Mouse (Mus musculus): ENCODE data around the gene Nek11. TPM values are rescaled to one million over a fixed set of nuclear protein-coding genes. Genes with fewer than 3 reads are reported as not detected.

The Nek11 gene
- polyA plus RNA-seq (2015; fragmentation: Nextera tagmentation; extraction: Ambion mirVana) = 0.40 and 0.57 TPM in 2 replicates

DNA sequence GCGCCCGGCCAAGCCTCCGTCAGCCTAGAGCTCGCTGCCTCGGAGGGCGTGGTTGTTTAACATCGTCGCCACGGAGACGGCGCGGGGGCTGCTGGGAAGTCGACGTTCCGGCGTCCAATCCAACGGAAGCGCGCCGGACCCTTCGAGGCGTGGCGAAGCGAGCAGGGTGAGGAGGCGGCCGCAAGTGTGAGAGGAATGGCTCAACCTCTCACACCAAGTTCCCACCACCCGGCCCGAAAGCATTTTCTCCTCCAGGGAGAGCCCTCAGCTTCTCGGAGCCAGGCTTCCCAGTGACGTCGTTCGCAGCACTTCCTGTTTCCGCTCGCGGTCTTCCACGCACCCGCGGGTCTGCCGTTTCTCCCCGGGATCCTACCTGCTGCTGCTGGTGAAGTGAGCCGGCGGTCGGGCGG lies at the start of gene Nek11, which contains the start of gene Aste1:
Nek11 (minus strand) TSS at position 307 of the 410 bp plus-strand sequence.
Aste1 (plus strand) TSS at position 175 of the 410 bp plus-strand sequence.
- Histone ChIP-seq H3K9ac (peak within 1 kb of the TSS; percentile 60), H3K27ac (peak within 1 kb of the TSS; percentile 96), H3K4me1 (peaks cover 13% of the 10 kb centered on the region), H3K36me3 (peaks cover 19% of the 10 kb centered on the region), H3K4me2 (peak within 1 kb of the TSS; percentile 62), H3K27me3 (no peaks in the 10 kb centered on the region), H3K9me3 (replicated peaks) (no peaks in the 10 kb centered on the region), H3K4me3 (replicated peaks) (peak within 1 kb of the TSS; percentile 61)
- ATAC-seq (replicated peaks; ENCODE audit: low FRiP score) = peak; percentile 99
- under 1% methylated on average over 44 of the region's 44 CpGs for whole genome bisulfite sequencing

DNA sequence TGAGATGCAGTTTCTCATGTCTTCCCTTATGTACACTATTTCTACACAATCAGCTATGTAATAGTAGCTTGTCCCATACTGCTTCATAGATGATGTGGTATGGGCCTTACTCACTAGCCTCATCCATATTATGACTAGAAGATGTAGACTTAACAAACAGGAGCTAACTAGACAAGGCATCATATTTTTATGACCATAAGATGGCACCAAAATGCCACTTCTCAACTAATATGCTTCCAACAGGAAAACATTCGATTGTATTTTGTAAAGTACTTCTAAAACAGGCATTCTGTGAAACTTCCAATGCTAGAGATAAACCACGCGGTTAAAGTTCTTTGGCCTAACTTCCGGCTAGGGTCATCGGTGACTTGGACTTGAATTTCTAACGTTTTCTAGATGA lies 13.2 kb upstream of the Nek11 start:
- Histone ChIP-seq H3K4me3 (replicated peaks) (no peak overlapping the region), H3K9ac (no peak overlapping the region), H3K27me3 (no peaks in the 10 kb centered on the region), H3K4me2 (no peak overlapping the region), H3K36me3 (peaks cover 64% of the 10 kb centered on the region), H3K27ac (no peak overlapping the region), H3K9me3 (replicated peaks) (no peaks in the 10 kb centered on the region), H3K4me1 (no peaks in the 10 kb centered on the region)
- no peak for ATAC-seq (replicated peaks; ENCODE audit: low FRiP score)
- 91% methylated on average over 6 of the region's 6 CpGs for WGBS

DNA sequence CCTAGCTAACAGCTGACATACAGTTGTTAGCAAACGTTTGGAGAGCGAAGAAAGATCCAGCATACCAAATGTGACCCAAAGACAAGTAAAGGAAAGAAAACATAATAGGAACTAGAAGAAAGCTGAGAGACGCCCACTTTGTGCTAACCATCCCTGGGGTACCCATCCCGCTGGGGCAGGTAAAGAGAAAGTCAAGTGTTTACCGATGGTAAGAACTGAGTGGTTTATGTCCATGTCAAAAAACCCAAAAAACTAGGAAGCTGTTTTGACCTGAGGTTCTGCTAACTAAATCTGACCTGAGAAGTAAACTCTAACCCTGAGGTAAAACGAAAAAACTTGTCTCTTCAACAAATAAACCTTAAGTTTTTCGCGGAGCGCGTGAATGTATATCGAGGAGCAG lies 604 bp downstream of the Nek11 start:
- peak overlapping the region; percentile 62 for H3K4me2 ChIP-seq
- H3K36me3 ChIP-seq = peaks cover 19% of the 10 kb centered on the region
- no peak overlapping the region for H3K27ac ChIP-seq
- no peaks in the 10 kb centered on the region for H3K9me3 ChIP-seq (replicated peaks)
- H3K4me1 ChIP-seq = peaks cover 13% of the 10 kb centered on the region
- WGBS = 14% methylated on average over 11 of the region's 11 CpGs
- peak overlapping the region; percentile 60; the same call in 1 of the 2 replicates for H3K9ac ChIP-seq
- ATAC-seq (replicated peaks; ENCODE audit: low FRiP score) = peak; percentile 9; the same call in 1 of the 2 replicates
- no peaks in the 10 kb centered on the region for H3K27me3 ChIP-seq
- peak overlapping the region; percentile 61 for H3K4me3 ChIP-seq (replicated peaks)

DNA sequence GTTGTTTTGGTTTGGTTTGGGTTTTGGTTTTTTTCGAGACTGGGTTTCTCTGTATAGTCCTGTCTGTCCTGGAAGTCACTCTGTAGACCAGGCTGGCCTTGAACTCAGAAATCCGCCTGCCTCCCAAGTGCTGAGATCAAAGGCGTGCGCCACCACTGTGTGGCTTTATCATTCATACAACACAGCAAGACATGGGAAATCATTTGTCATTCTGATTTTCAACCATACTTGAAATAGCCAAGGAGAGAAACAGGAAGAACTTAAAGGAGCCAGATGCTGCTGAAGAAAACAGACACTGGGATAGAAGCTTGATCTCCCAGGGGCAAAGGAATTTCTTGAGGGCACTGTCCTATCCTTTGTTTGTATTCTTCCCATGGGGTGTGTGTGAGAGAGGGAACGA lies 4.7 kb downstream of the Nek11 start:
- Histone ChIP-seq H3K27ac (no peak overlapping the region), H3K27me3 (no peaks in the 10 kb centered on the region), H3K9me3 (replicated peaks) (no peaks in the 10 kb centered on the region), H3K4me2 (no peak overlapping the region), H3K4me3 (replicated peaks) (no peak overlapping the region), H3K36me3 (no peaks in the 10 kb centered on the region), H3K9ac (no peak overlapping the region), H3K4me1 (no peaks in the 10 kb centered on the region)
- WGBS = 56% methylated on average over 5 of the region's 5 CpGs
- no peak for ATAC-seq (replicated peaks; ENCODE audit: low FRiP score)

DNA sequence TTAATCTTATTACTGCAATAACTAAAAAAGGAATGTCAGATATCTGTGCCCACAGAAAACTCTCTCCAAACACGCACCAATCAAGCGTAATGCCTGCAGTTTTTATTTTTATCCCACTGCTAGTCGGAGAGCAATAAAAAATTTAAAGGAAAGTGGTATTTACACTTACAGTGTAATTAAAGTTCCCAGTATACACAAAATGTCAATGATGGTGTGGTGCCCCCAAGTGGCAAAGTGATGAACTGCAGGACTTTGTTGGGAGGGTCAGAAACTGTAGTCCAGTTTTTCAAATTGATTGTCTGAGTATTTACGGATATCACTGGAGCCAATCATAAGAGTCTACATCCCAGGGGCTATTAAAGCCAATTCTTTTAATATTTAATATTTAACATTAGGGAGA lies 6.0 kb downstream of the Nek11 start:
- WGBS = 12% methylated on average over 4 of the region's 4 CpGs
- Histone ChIP-seq H3K4me3 (replicated peaks) (no peak overlapping the region), H3K27me3 (no peaks in the 10 kb centered on the region), H3K9ac (no peak overlapping the region), H3K9me3 (replicated peaks) (no peaks in the 10 kb centered on the region), H3K4me2 (no peak overlapping the region), H3K27ac (no peak overlapping the region), H3K36me3 (no peaks in the 10 kb centered on the region), H3K4me1 (no peaks in the 10 kb centered on the region)
- no peak for ATAC-seq (replicated peaks; ENCODE audit: low FRiP score)

DNA sequence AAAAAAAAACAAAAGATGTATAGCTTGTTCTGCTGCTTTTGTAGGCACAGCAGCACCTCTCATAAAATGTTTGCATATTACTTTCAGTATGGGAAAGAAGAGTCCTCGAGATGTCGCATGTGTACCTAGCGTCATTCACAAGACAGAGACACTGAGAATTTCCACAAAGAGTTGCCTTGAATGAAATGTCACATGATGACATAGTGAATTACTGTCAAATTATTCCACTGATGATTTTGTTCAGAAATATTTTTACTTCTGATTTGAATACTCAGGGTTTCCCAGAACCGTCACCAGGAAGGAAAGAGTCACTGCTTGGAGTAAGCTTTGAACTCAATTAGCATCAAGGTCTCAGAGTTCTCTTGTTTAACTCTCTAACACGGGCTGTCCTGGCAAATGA lies 7.9 kb downstream of the Nek11 start:
- Histone ChIP-seq H3K4me2 (no peak overlapping the region), H3K36me3 (no peaks in the 10 kb centered on the region), H3K9me3 (replicated peaks) (no peaks in the 10 kb centered on the region), H3K27me3 (no peaks in the 10 kb centered on the region), H3K4me3 (replicated peaks) (no peak overlapping the region), H3K4me1 (no peaks in the 10 kb centered on the region), H3K27ac (no peak overlapping the region), H3K9ac (no peak overlapping the region)
- ATAC-seq (replicated peaks; ENCODE audit: low FRiP score) = no peak
- 82% methylated on average over 5 of the region's 5 CpGs for WGBS

DNA sequence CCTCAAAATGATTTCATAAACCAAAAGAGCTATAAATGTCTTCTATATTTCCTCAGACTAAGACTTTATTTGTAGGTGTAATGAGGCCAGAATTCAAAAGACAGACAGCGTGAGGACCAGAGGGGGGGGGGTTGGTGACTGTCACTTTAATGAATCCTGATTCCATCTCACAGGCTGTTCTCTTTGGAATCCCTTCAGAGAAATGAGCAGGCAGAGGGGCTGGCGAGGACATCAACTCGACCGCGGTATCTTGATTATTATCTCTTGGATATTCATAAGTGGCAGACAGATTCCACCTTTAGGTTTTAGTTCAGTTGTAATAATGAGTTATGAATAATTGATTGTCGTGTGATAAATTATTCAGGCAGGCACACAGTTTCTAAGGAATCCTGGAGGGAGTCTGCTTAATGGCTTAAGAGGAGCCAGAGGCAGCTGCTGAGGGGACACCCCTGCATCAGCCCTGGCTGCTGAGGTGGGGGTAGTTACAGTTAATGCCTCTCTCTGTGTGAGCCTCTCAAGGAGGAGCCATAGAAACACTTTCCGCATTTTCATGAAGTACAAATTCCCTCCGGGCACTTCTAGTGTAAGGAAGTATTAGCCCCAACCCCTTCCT lies 15.7 kb downstream of the Nek11 start:
- ATAC-seq (replicated peaks; ENCODE audit: low FRiP score) = no peak
- H3K4me3 ChIP-seq (replicated peaks) = no peak overlapping the region
- no peak overlapping the region for H3K9ac ChIP-seq
- H3K27me3 ChIP-seq = no peaks in the 10 kb centered on the region
- H3K4me2 ChIP-seq = no peak overlapping the region
- H3K27ac ChIP-seq = no peak overlapping the region
- no peaks in the 10 kb centered on the region for H3K36me3 ChIP-seq
- no peaks in the 10 kb centered on the region for H3K4me1 ChIP-seq
- H3K9me3 ChIP-seq (replicated peaks) = no peaks in the 10 kb centered on the region
- WGBS = 78% methylated on average over 8 of the region's 8 CpGs

DNA sequence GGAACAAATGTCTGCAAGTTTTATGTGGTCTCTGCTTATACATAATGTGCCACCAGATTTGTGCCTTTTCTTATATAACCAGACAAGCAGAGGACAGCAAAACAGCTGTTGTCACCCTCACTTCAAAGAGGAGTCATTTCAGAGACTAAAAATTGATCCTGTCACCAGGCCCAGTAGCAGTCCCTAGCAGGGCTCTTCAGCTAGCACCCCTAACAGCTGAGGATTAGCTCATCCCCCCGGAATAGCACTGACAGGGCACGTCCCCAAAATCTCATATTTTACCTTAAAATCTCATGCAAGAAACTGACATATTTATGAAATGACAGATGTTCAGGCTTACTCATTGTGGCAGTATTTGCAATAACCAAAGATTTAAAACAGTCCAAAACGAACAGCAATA lies 17.7 kb downstream of the Nek11 start:
- Histone ChIP-seq H3K4me2 (no peak overlapping the region), H3K9me3 (replicated peaks) (no peaks in the 10 kb centered on the region), H3K27ac (no peak overlapping the region), H3K4me3 (replicated peaks) (no peak overlapping the region), H3K4me1 (no peaks in the 10 kb centered on the region), H3K36me3 (no peaks in the 10 kb centered on the region), H3K27me3 (no peaks in the 10 kb centered on the region), H3K9ac (no peak overlapping the region)
- WGBS = 78% methylated on average over 3 of the region's 3 CpGs
- no peak for ATAC-seq (replicated peaks; ENCODE audit: low FRiP score)

DNA sequence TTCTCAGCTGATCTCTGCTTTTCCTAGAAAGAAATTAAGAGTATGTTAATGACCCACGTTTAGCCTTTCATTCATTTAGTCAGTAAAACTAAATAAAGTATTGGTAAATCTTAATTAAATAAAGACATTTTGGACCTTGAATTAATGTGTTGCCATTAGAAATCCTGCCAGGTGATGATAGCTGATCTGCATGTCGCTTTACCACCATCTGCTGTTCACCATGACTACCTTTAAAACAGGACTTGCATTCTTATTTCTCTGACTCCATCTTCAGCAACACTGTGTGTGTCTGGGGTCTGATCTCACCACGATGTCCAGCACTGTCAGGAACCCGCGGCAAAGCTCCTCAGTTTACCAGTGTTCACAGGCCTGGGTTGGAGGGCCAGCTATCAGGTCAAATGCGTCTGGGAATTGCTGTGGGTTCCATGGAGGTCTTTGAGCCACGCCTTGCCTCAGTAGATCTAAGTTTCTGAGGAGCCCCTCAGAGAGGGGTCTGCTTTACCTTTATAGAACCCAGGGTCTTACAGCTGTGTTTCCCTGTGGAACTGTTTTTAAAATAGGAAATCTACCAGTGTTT lies 18.3 kb downstream of the Nek11 start:
- Histone ChIP-seq H3K9ac (no peak overlapping the region), H3K27me3 (no peaks in the 10 kb centered on the region), H3K4me2 (no peak overlapping the region), H3K4me3 (replicated peaks) (no peak overlapping the region), H3K36me3 (no peaks in the 10 kb centered on the region), H3K4me1 (no peaks in the 10 kb centered on the region), H3K27ac (no peak overlapping the region), H3K9me3 (replicated peaks) (no peaks in the 10 kb centered on the region)
- WGBS = 79% methylated on average over 7 of the region's 7 CpGs
- ATAC-seq (replicated peaks; ENCODE audit: low FRiP score) = no peak

DNA sequence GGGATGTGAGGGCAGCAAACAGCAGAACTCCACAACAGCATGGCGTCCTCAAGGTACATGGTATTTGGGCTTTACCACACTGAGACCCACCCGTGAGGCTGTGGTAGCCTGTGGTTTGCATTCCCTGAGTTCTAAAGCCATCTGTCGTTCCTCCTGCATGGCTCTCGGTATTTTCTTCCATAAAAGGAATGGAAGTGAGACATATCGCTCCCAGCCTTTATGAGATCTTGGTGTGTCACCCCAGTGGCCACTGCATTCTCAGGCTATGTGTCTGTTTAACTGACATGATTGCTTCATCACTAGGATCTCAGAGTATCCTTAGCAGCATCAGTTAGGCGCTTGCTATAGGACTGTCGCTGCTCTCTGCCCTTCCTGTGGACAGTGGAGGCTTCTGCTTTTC lies 18.9 kb downstream of the Nek11 start:
- no peak overlapping the region for H3K4me2 ChIP-seq
- no peaks in the 10 kb centered on the region for H3K4me1 ChIP-seq
- H3K36me3 ChIP-seq = no peaks in the 10 kb centered on the region
- ATAC-seq (replicated peaks; ENCODE audit: low FRiP score) = no peak
- no peaks in the 10 kb centered on the region for H3K27me3 ChIP-seq
- H3K27ac ChIP-seq = no peak overlapping the region
- H3K4me3 ChIP-seq (replicated peaks) = no peak overlapping the region
- WGBS = 80% methylated on average over 7 of the region's 7 CpGs
- H3K9ac ChIP-seq = no peak overlapping the region
- no peaks in the 10 kb centered on the region for H3K9me3 ChIP-seq (replicated peaks)

DNA sequence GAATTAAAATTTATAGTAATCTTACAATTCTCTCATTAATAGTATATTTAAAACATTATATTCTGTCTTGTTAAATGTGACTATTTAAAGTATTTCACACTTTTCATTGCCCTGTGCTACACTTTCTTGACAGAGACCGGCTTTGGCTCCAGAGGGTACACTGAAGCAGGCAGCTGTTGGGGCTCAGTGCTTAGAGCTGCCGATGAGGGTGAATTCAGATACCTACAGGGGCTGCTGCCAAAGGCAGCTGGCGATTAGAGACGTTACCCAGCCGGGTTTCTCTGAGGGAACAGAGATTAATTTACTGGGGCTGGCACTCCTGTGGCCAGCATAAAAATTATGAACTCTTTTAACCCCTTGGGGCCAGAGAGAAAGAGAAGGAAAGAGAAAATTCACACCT lies 21.0 kb downstream of the Nek11 start:
- no peak overlapping the region for H3K4me3 ChIP-seq (replicated peaks)
- H3K4me2 ChIP-seq = no peak overlapping the region
- H3K36me3 ChIP-seq = no peaks in the 10 kb centered on the region
- no peaks in the 10 kb centered on the region for H3K27me3 ChIP-seq
- no peaks in the 10 kb centered on the region for H3K9me3 ChIP-seq (replicated peaks)
- H3K9ac ChIP-seq = no peak overlapping the region
- H3K4me1 ChIP-seq = no peaks in the 10 kb centered on the region
- no peak overlapping the region for H3K27ac ChIP-seq
- no peak for ATAC-seq (replicated peaks; ENCODE audit: low FRiP score)
- WGBS = 55% methylated on average over 5 of the region's 5 CpGs

DNA sequence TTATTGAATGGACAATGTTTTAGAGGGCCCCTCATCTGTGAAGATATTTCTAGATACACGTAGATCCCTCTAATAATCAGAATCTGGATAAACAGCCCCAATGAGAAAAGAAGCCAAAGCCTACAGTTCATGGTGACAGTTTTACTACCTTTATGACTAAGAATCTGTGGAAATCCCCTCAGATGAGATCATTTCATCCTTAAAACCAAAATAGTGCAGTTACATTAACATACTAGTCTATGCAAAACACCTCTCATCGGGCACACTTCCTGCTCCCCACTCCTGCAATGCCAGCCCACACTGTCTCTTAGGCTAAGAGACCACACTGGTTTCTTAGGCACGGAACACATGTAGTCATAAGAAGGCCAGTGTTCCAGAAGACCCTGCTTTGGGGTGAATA lies 26.7 kb downstream of the Nek11 start:
- no peaks in the 10 kb centered on the region for H3K36me3 ChIP-seq
- H3K27ac ChIP-seq = no peak overlapping the region
- H3K27me3 ChIP-seq = no peaks in the 10 kb centered on the region
- H3K4me2 ChIP-seq = no peak overlapping the region
- no peak for ATAC-seq (replicated peaks; ENCODE audit: low FRiP score)
- H3K4me1 ChIP-seq = no peaks in the 10 kb centered on the region
- H3K9ac ChIP-seq = no peak overlapping the region
- WGBS = 82% methylated on average over 3 of the region's 3 CpGs
- H3K9me3 ChIP-seq (replicated peaks) = no peaks in the 10 kb centered on the region
- no peak overlapping the region for H3K4me3 ChIP-seq (replicated peaks)

DNA sequence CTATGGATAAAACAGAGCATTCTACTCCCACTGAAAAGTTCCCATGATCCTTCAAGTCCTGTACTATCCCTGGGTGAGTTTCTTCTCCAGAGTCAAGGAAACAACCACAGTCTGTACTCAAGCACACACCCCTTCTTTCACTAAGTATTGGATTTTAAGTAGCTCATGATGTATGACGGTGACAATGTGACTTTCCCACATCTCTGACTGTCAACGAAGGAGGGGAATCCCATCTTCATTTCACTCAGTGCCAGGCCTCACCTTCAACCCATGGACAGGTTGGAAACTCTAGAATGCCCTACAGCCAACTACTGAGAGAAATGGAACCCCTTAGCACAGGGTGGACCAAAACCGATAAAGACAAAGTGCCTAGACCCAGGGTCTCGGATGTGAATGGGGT lies 29.1 kb downstream of the Nek11 start:
- H3K27ac ChIP-seq = no peak overlapping the region
- no peaks in the 10 kb centered on the region for H3K36me3 ChIP-seq
- no peaks in the 10 kb centered on the region for H3K4me1 ChIP-seq
- H3K9ac ChIP-seq = no peak overlapping the region
- 93% methylated on average over 4 of the region's 4 CpGs for WGBS
- H3K27me3 ChIP-seq = no peaks in the 10 kb centered on the region
- ATAC-seq (replicated peaks; ENCODE audit: low FRiP score) = no peak
- no peaks in the 10 kb centered on the region for H3K9me3 ChIP-seq (replicated peaks)
- no peak overlapping the region for H3K4me2 ChIP-seq
- H3K4me3 ChIP-seq (replicated peaks) = no peak overlapping the region
